Mouse (Mus musculus): ENCODE data around the gene Mfsd4b5. TPM values are rescaled to one million over a fixed set of nuclear protein-coding genes. Genes with fewer than 3 reads are reported as not detected.
"Not testable (repeated sequence)": the region's sequence is repeated elsewhere in the genome, so short reads cannot be mapped to it uniquely, and the experiment has no call there.

Mfsd4b5 gene
- polyA plus RNA-seq, 1 experiment from 2014 or later, result not detected

- H3K4me2 ChIP-seq (ENCODE audit: low read depth, low read length), result peak within 1 kb of the TSS; percentile 98
- H3K27ac ChIP-seq (replicated peaks; ENCODE audit: low read depth, low read length), result no peak within 1 kb of the TSS
- ATAC-seq (replicated peaks; ENCODE audit: insufficient number of reproducible peaks, low FRiP score, low TSS enrichment, low read depth), result peak; percentile 92
- H3K4me3 ChIP-seq (ENCODE audit: low read depth, low read length), result peak within 1 kb of the TSS; percentile 60
- under 1% methylated on average over 44 of the region's 46 CpGs for WGBS
- H3K4me1 ChIP-seq (ENCODE audit: control insufficient read depth, insufficient read depth, low read length), result no peaks in the 10 kb centered on the region; the same call in 1 of the 2 replicates
- H3K9ac ChIP-seq (replicated peaks; ENCODE audit: low read length), result peak within 1 kb of the TSS; percentile 64
- H3K27me3 ChIP-seq (ENCODE audit: control insufficient read depth, insufficient read depth, low read length), result no peaks in the 10 kb centered on the region
- no peaks in the 10 kb centered on the region for H3K9me3 ChIP-seq (replicated peaks; ENCODE audit: control insufficient read depth, low read length)
- DNase-seq (ENCODE audit: low spot score), result peak; percentile 96
- H3K36me3 ChIP-seq (replicated peaks; ENCODE audit: control insufficient read depth, insufficient read depth, low read depth, low read length), result no peaks in the 10 kb centered on the region
Observed at GRCm38 (mm10) chr10:40024554-40025428, 38.3 kb upstream of the Mfsd4b5 start, which contains the start of gene Mfsd4b1. TSS of gene Mfsd4b1 (minus strand) at chr10:40025268.

- no peak overlapping the region for H3K9ac ChIP-seq (replicated peaks; ENCODE audit: low read length)
- no peaks in the 10 kb centered on the region for H3K9me3 ChIP-seq (replicated peaks; ENCODE audit: control insufficient read depth, low read length)
- ATAC-seq (replicated peaks; ENCODE audit: insufficient number of reproducible peaks, low FRiP score, low TSS enrichment, low read depth), result no peak
- H3K36me3 ChIP-seq (replicated peaks; ENCODE audit: control insufficient read depth, insufficient read depth, low read depth, low read length), result no peaks in the 10 kb centered on the region
- WGBS, result 65% methylated on average over 2 of the region's 2 CpGs
- H3K27me3 ChIP-seq (ENCODE audit: control insufficient read depth, insufficient read depth, low read length), result no peaks in the 10 kb centered on the region
- H3K4me3 ChIP-seq (ENCODE audit: low read depth, low read length), result no peak overlapping the region
- no peak overlapping the region for H3K4me2 ChIP-seq (ENCODE audit: low read depth, low read length)
- DNase-seq (ENCODE audit: low spot score), result no peak
- no peak overlapping the region for H3K27ac ChIP-seq (replicated peaks; ENCODE audit: low read depth, low read length)
- H3K4me1 ChIP-seq (ENCODE audit: control insufficient read depth, insufficient read depth, low read length), result no peaks in the 10 kb centered on the region; the same call in 1 of the 2 replicates
Observed at GRCm38 (mm10) chr10:40020401-40020800, 34.0 kb upstream of the Mfsd4b5 start.

GRCm38 (mm10) chr10:40019492-40019891 is 33.0 kb upstream of the Mfsd4b5 start:
- no peaks in the 10 kb centered on the region for H3K4me1 ChIP-seq (ENCODE audit: control insufficient read depth, insufficient read depth, low read length)
- H3K9me3 ChIP-seq (replicated peaks; ENCODE audit: control insufficient read depth, low read length), result no peaks in the 10 kb centered on the region
- H3K9ac ChIP-seq (replicated peaks; ENCODE audit: low read length), result no peak overlapping the region
- DNase-seq (ENCODE audit: low spot score) (no peak), ATAC-seq (replicated peaks; ENCODE audit: insufficient number of reproducible peaks, low FRiP score, low TSS enrichment, low read depth) (no peak)
- WGBS, result 53% methylated on average over 3 of the region's 3 CpGs
- no peaks in the 10 kb centered on the region for H3K27me3 ChIP-seq (ENCODE audit: control insufficient read depth, insufficient read depth, low read length)
- no peak overlapping the region for H3K4me2 ChIP-seq (ENCODE audit: low read depth, low read length)
- no peak overlapping the region for H3K27ac ChIP-seq (replicated peaks; ENCODE audit: low read depth, low read length)
- H3K4me3 ChIP-seq (ENCODE audit: low read depth, low read length), result no peak overlapping the region
- H3K36me3 ChIP-seq (replicated peaks; ENCODE audit: control insufficient read depth, insufficient read depth, low read depth, low read length), result no peaks in the 10 kb centered on the region

- H3K4me1 ChIP-seq (ENCODE audit: control insufficient read depth, insufficient read depth, low read length), result no peaks in the 10 kb centered on the region
- DNase-seq (ENCODE audit: low spot score), result no peak
- H3K27ac ChIP-seq (replicated peaks; ENCODE audit: low read depth, low read length), result no peak overlapping the region
- ATAC-seq (replicated peaks; ENCODE audit: insufficient number of reproducible peaks, low FRiP score, low TSS enrichment, low read depth), result no peak
- H3K9me3 ChIP-seq (replicated peaks; ENCODE audit: control insufficient read depth, low read length), result no peaks in the 10 kb centered on the region
- H3K9ac ChIP-seq (replicated peaks; ENCODE audit: low read length), result no peak overlapping the region
- no peak overlapping the region for H3K4me2 ChIP-seq (ENCODE audit: low read depth, low read length)
- 87% methylated on average over 5 of the region's 5 CpGs for WGBS
- H3K27me3 ChIP-seq (ENCODE audit: control insufficient read depth, insufficient read depth, low read length), result no peaks in the 10 kb centered on the region
- H3K36me3 ChIP-seq (replicated peaks; ENCODE audit: control insufficient read depth, insufficient read depth, low read depth, low read length), result no peaks in the 10 kb centered on the region
- H3K4me3 ChIP-seq (ENCODE audit: low read depth, low read length), result no peak overlapping the region
Observed at GRCm38 (mm10) chr10:40018261-40018860, 31.9 kb upstream of the Mfsd4b5 start.

- Histone ChIP-seq H3K9ac (replicated peaks; ENCODE audit: low read length) (no peak overlapping the region), H3K4me2 (ENCODE audit: low read depth, low read length) (no peak overlapping the region), H3K27me3 (ENCODE audit: control insufficient read depth, insufficient read depth, low read length) (no peaks in the 10 kb centered on the region), H3K27ac (replicated peaks; ENCODE audit: low read depth, low read length) (no peak overlapping the region), H3K9me3 (replicated peaks; ENCODE audit: control insufficient read depth, low read length) (no peaks in the 10 kb centered on the region), H3K4me1 (ENCODE audit: control insufficient read depth, insufficient read depth, low read length) (no peaks in the 10 kb centered on the region), H3K4me3 (ENCODE audit: low read depth, low read length) (no peak overlapping the region), H3K36me3 (replicated peaks; ENCODE audit: control insufficient read depth, insufficient read depth, low read depth, low read length) (no peaks in the 10 kb centered on the region)
- DNase-seq (ENCODE audit: low spot score), result no peak
- ATAC-seq (replicated peaks; ENCODE audit: insufficient number of reproducible peaks, low FRiP score, low TSS enrichment, low read depth), result no peak
- 85% methylated on average over 11 of the region's 11 CpGs for WGBS
Observed at GRCm38 (mm10) chr10:40009591-40009990, 23.1 kb upstream of the Mfsd4b5 start.

- not testable (repeated sequence) for ATAC-seq (replicated peaks; ENCODE audit: insufficient number of reproducible peaks, low FRiP score, low TSS enrichment, low read depth); H3K9ac ChIP-seq (replicated peaks; ENCODE audit: low read length); H3K4me2 ChIP-seq (ENCODE audit: low read depth, low read length); H3K27me3 ChIP-seq (ENCODE audit: control insufficient read depth, insufficient read depth, low read length); H3K27ac ChIP-seq (replicated peaks; ENCODE audit: low read depth, low read length); H3K9me3 ChIP-seq (replicated peaks; ENCODE audit: control insufficient read depth, low read length); DNase-seq (ENCODE audit: low spot score); H3K4me1 ChIP-seq (ENCODE audit: control insufficient read depth, insufficient read depth, low read length); H3K36me3 ChIP-seq (replicated peaks; ENCODE audit: control insufficient read depth, insufficient read depth, low read depth, low read length); H3K4me3 ChIP-seq (ENCODE audit: low read depth, low read length)
- WGBS, result 81% methylated on average over 4 of the region's 4 CpGs
Observed at GRCm38 (mm10) chr10:40008847-40009246, 22.4 kb upstream of the Mfsd4b5 start.

GRCm38 (mm10) chr10:40007953-40008352 is 21.5 kb upstream of the Mfsd4b5 start:
- no peak for ATAC-seq (replicated peaks; ENCODE audit: insufficient number of reproducible peaks, low FRiP score, low TSS enrichment, low read depth)
- Histone ChIP-seq H3K36me3 (replicated peaks; ENCODE audit: control insufficient read depth, insufficient read depth, low read depth, low read length) (no peaks in the 10 kb centered on the region), H3K9me3 (replicated peaks; ENCODE audit: control insufficient read depth, low read length) (no peaks in the 10 kb centered on the region), H3K4me1 (ENCODE audit: control insufficient read depth, insufficient read depth, low read length) (no peaks in the 10 kb centered on the region), H3K27me3 (ENCODE audit: control insufficient read depth, insufficient read depth, low read length) (no peaks in the 10 kb centered on the region), H3K4me3 (ENCODE audit: low read depth, low read length) (no peak overlapping the region), H3K9ac (replicated peaks; ENCODE audit: low read length) (no peak overlapping the region), H3K4me2 (ENCODE audit: low read depth, low read length) (no peak overlapping the region), H3K27ac (replicated peaks; ENCODE audit: low read depth, low read length) (no peak overlapping the region)
- no peak for DNase-seq (ENCODE audit: low spot score)
- 92% methylated on average over 4 of the region's 4 CpGs for WGBS

- H3K9ac ChIP-seq (replicated peaks; ENCODE audit: low read length), result no peak overlapping the region
- H3K9me3 ChIP-seq (replicated peaks; ENCODE audit: control insufficient read depth, low read length), result no peaks in the 10 kb centered on the region
- ATAC-seq (replicated peaks; ENCODE audit: insufficient number of reproducible peaks, low FRiP score, low TSS enrichment, low read depth) (no peak), DNase-seq (ENCODE audit: low spot score) (no peak)
- H3K4me3 ChIP-seq (ENCODE audit: low read depth, low read length), result no peak overlapping the region
- 68% methylated on average over 10 of the region's 10 CpGs for whole genome bisulfite sequencing
- no peaks in the 10 kb centered on the region for H3K27me3 ChIP-seq (ENCODE audit: control insufficient read depth, insufficient read depth, low read length)
- H3K27ac ChIP-seq (replicated peaks; ENCODE audit: low read depth, low read length), result no peak overlapping the region
- no peaks in the 10 kb centered on the region for H3K4me1 ChIP-seq (ENCODE audit: control insufficient read depth, insufficient read depth, low read length)
- H3K36me3 ChIP-seq (replicated peaks; ENCODE audit: control insufficient read depth, insufficient read depth, low read depth, low read length), result no peaks in the 10 kb centered on the region
- no peak overlapping the region for H3K4me2 ChIP-seq (ENCODE audit: low read depth, low read length)
Observed at GRCm38 (mm10) chr10:40006963-40007362, 20.5 kb upstream of the Mfsd4b5 start.
